Mouse (Mus musculus) liver, adult 2 months (tissue): Measurements from ENCODE around the gene Trex1. TPM values are rescaled to one million over a fixed set of nuclear protein-coding genes. Genes with fewer than 3 reads are reported as not detected.

Experiments
- DNase-seq: peaks from one replicate; pipeline ENCODE4 v3.0.0-alpha.2; 2011; ENCODE audit warnings: low read depth, low spot score; ENCODE audit errors: extremely low read depth
- H3K27ac ChIP-seq: fragments of 200-500 bp; replicated peaks from 2 replicates; pipeline ENCODE4 v1.5.1; 2012; ENCODE audit warnings: low read depth, mild to moderate bottlenecking, control low read depth, inconsistent platforms, low read length; ENCODE audit not compliant: insufficient read depth
- H3K27me3 ChIP-seq: fragments of 200-500 bp; 2 replicates; pipeline ENCODE4 v1.6.1; 2012; ENCODE audit warnings: mild to moderate bottlenecking, moderate library complexity, low read length, inconsistent platforms; ENCODE audit not compliant: control insufficient read depth, insufficient read depth
- H3K36me3 ChIP-seq: fragments of 200-500 bp; 2 replicates; pipeline ENCODE4 v1.6.1; 2012; ENCODE audit warnings: low read length, inconsistent platforms; ENCODE audit not compliant: control insufficient read depth, insufficient read depth
- H3K4me1 ChIP-seq: fragments of 200-500 bp; 2 replicates; pipeline ENCODE4 v1.6.1; 2011; ENCODE audit warnings: low read length; ENCODE audit not compliant: control insufficient read depth, insufficient read depth
- H3K4me3 ChIP-seq: fragments of 200-500 bp; 2 replicates; pipeline ENCODE4 v1.5.1; 2011; ENCODE audit warnings: low read depth, mild to moderate bottlenecking, control low read depth, low read length, moderate library complexity; ENCODE audit not compliant: insufficient read depth
- H3K79me2 ChIP-seq: fragments of 200-500 bp; 2 replicates; pipeline ENCODE4 v1.6.1; 2012; ENCODE audit warnings: inconsistent platforms, mild to moderate bottlenecking, low read length, moderate library complexity; ENCODE audit not compliant: control insufficient read depth, insufficient read depth
- H3K9ac ChIP-seq: fragments of 200-500 bp; 2 replicates; pipeline ENCODE4 v1.6.1; 2012; ENCODE audit warnings: low read depth, mild to moderate bottlenecking, control low read depth, inconsistent platforms, low read length
- CTCF ChIP-seq: fragments of 200-500 bp; IDR thresholded peaks from 2 replicates; pipeline ENCODE4 v1.5.1; 2011; ENCODE audit warnings: low read depth, low read length, control low read depth
- POLR2A ChIP-seq: fragments of 200-500 bp; IDR thresholded peaks from 2 replicates; pipeline ENCODE4 v1.6.1; 2011; ENCODE audit warnings: low read length, control low read depth; ENCODE audit not compliant: insufficient read depth; ENCODE audit errors: extremely low read depth
- WGBS: fragments of 180-500 bp; shearing (Covaris S2); methylation state at CpG from one replicate; pipeline ENCODE4 v1.1.7; 2018; 5-methylcytosine and 5-hydroxymethylcytosine counted together
- polyA plus RNA-seq: library from polyadenylated mRNA; depleted of rRNA; stranded (reverse); fragments of >200 nt; gene quantifications from 2 replicates; pipeline ENCODE4 v1.2.3, GENCODE M21; 2012
- total RNA-seq: library from RNA; depleted of rRNA; stranded (reverse); fragments of >200 nt; gene quantifications from 2 replicates; pipeline ENCODE4 v1.2.3, GENCODE M21; 2014

Gene Trex1
- total and polyA plus RNA-seq, 2 experiments: 8.4 to 41.1 TPM

GRCm38 (mm10) chr9:109084922-109085321 lies 25.4 kb upstream of the Trex1 start:
- DNase-seq: no peak
- H3K79me2 ChIP-seq: peaks cover 6% of the 10 kb centered on the region; the same call in 1 of the 2 replicates
- no peak overlapping the region for H3K9ac ChIP-seq
- WGBS: 33% methylated on average over 2 of the region's 2 CpGs
- peak; percentile 56 for TF ChIP-seq CTCF
- TF ChIP-seq POLR2A: no peak
- no peak overlapping the region for H3K4me3 ChIP-seq
- peaks cover 9% of the 10 kb centered on the region for H3K4me1 ChIP-seq
- H3K36me3 ChIP-seq: peaks cover 5% of the 10 kb centered on the region; the same call in 1 of the 2 replicates
- H3K27me3 ChIP-seq: no peaks in the 10 kb centered on the region
- H3K27ac ChIP-seq: no peak overlapping the region

- WGBS: under 1% methylated on average over 37 of the region's 37 CpGs
- Histone ChIP-seq H3K27me3 (no peaks in the 10 kb centered on the region), H3K27ac (peak within 1 kb of the TSS; percentile 72), H3K4me3 (peak within 1 kb of the TSS; percentile 81), H3K4me1 (peaks cover 6% of the 10 kb centered on the region), H3K79me2 (peaks cover 6% of the 10 kb centered on the region; the same call in 1 of the 2 replicates), H3K9ac (peak within 1 kb of the TSS; percentile 72), H3K36me3 (peaks cover 7% of the 10 kb centered on the region)
- TF ChIP-seq CTCF (no peak), POLR2A (peak; percentile 66)
- peak; percentile 82 for DNase-seq
Measured at GRCm38 (mm10) chr9:109082124-109082800, 22.7 kb upstream of the Trex1 start, which contains the start of the genes Ccdc51 and Tma7. Gene Ccdc51 (plus strand): TSS chr9:109082493. Gene Tma7 (minus strand): TSS chr9:109082587.

GRCm38 (mm10) chr9:109081749-109082123 lies 22.2 kb upstream of the Trex1 start:
- H3K36me3 ChIP-seq: peaks cover 7% of the 10 kb centered on the region
- peak overlapping the region; percentile 81 for H3K4me3 ChIP-seq
- peak overlapping the region; percentile 72 for H3K9ac ChIP-seq
- H3K27ac ChIP-seq: no peak overlapping the region
- peaks cover 6% of the 10 kb centered on the region for H3K4me1 ChIP-seq
- no peak for DNase-seq
- peaks cover 6% of the 10 kb centered on the region; the same call in 1 of the 2 replicates for H3K79me2 ChIP-seq
- WGBS: 3% methylated on average over 11 of the region's 11 CpGs
- H3K27me3 ChIP-seq: no peaks in the 10 kb centered on the region
- TF ChIP-seq CTCF: no peak
- no peak for TF ChIP-seq POLR2A

GRCm38 (mm10) chr9:109080516-109080915 lies 21.0 kb upstream of the Trex1 start:
- H3K9ac ChIP-seq: no peak overlapping the region
- no peak overlapping the region for H3K4me3 ChIP-seq
- H3K27ac ChIP-seq: no peak overlapping the region
- WGBS: 84% methylated on average over 3 of the region's 3 CpGs
- no peaks in the 10 kb centered on the region for H3K27me3 ChIP-seq
- peaks cover 6% of the 10 kb centered on the region; the same call in 1 of the 2 replicates for H3K79me2 ChIP-seq
- no peak for DNase-seq
- H3K36me3 ChIP-seq: peaks cover 7% of the 10 kb centered on the region
- TF ChIP-seq CTCF: no peak
- no peak for TF ChIP-seq POLR2A
- H3K4me1 ChIP-seq: peaks cover 6% of the 10 kb centered on the region

- DNase-seq: peak; percentile 71
- Histone ChIP-seq H3K9ac (peak within 1 kb of the TSS; percentile 80), H3K4me1 (peaks cover 7% of the 10 kb centered on the region), H3K4me3 (peak within 1 kb of the TSS; percentile 77), H3K79me2 (peaks cover 12% of the 10 kb centered on the region), H3K36me3 (peaks cover 10% of the 10 kb centered on the region; the same call in 1 of the 2 replicates), H3K27ac (peak within 1 kb of the TSS; percentile 59), H3K27me3 (no peaks in the 10 kb centered on the region)
- no peak for TF ChIP-seq CTCF
- peak; percentile 48 for TF ChIP-seq POLR2A
- WGBS: under 1% methylated on average over 57 of the region's 57 CpGs
Measured at GRCm38 (mm10) chr9:109073661-109074573, 14.4 kb upstream of the Trex1 start, which contains the start of gene Atrip. Gene Atrip (minus strand): TSS chr9:109074124.
